Mouse (Mus musculus): ENCODE data around the gene Cfap74. TPM values are rescaled to one million over a fixed set of nuclear protein-coding genes. Genes with fewer than 3 reads are reported as not detected.
"Not testable (repeated sequence)": the region's sequence is repeated elsewhere in the genome, so short reads cannot be mapped to it uniquely, and the experiment has no call there.

Gene Cfap74
- polyA plus RNA-seq, 1 experiment from 2014 or later = 4.2 TPM

GRCm38 (mm10) chr4:155421412-155422370 lies 12.7 kb downstream of the Cfap74 start:
- WGBS = 88% methylated on average over 21 of the region's 30 CpGs
- H3K27ac ChIP-seq (ENCODE audit: low read length); H3K9ac ChIP-seq (replicated peaks; ENCODE audit: low read depth, low read length); ATAC-seq; H3K4me3 ChIP-seq (replicated peaks; ENCODE audit: low read length); H3K4me2 ChIP-seq (ENCODE audit: low read length); H3K36me3 ChIP-seq (ENCODE audit: control insufficient read depth, insufficient read depth); H3K9me3 ChIP-seq (ENCODE audit: control insufficient read depth, low read length); H3K27me3 ChIP-seq (replicated peaks; ENCODE audit: control insufficient read depth, insufficient read depth, low read length); H3K4me1 ChIP-seq (replicated peaks; ENCODE audit: control insufficient read depth, insufficient read depth, low read length): not testable (repeated sequence)

- ATAC-seq = no peak
- Histone ChIP-seq H3K4me3 (replicated peaks; ENCODE audit: low read length) (no peak overlapping the region), H3K27ac (ENCODE audit: low read length) (no peak overlapping the region), H3K9ac (replicated peaks; ENCODE audit: low read depth, low read length) (no peak overlapping the region), H3K9me3 (ENCODE audit: control insufficient read depth, low read length) (no peaks in the 10 kb centered on the region), H3K36me3 (ENCODE audit: control insufficient read depth, insufficient read depth) (no peaks in the 10 kb centered on the region), H3K4me1 (replicated peaks; ENCODE audit: control insufficient read depth, insufficient read depth, low read length) (no peaks in the 10 kb centered on the region), H3K4me2 (ENCODE audit: low read length) (no peak overlapping the region), H3K27me3 (replicated peaks; ENCODE audit: control insufficient read depth, insufficient read depth, low read length) (no peaks in the 10 kb centered on the region)
- WGBS = 87% methylated on average over 5 of the region's 5 CpGs
These were observed 15.0 kb downstream of the Cfap74 start for GRCm38 (mm10) chr4:155423988-155424387.

- Histone ChIP-seq H3K9me3 (ENCODE audit: control insufficient read depth, low read length) (no peaks in the 10 kb centered on the region), H3K36me3 (ENCODE audit: control insufficient read depth, insufficient read depth) (no peaks in the 10 kb centered on the region), H3K27ac (ENCODE audit: low read length) (no peak overlapping the region), H3K9ac (replicated peaks; ENCODE audit: low read depth, low read length) (no peak overlapping the region), H3K4me1 (replicated peaks; ENCODE audit: control insufficient read depth, insufficient read depth, low read length) (no peaks in the 10 kb centered on the region), H3K4me2 (ENCODE audit: low read length) (no peak overlapping the region), H3K4me3 (replicated peaks; ENCODE audit: low read length) (no peak overlapping the region), H3K27me3 (replicated peaks; ENCODE audit: control insufficient read depth, insufficient read depth, low read length) (no peaks in the 10 kb centered on the region)
- WGBS = 75% methylated on average over 6 of the region's 6 CpGs
- no peak for ATAC-seq
These were observed 17.3 kb downstream of the Cfap74 start for GRCm38 (mm10) chr4:155426272-155426671.

GRCm38 (mm10) chr4:155428442-155428841 lies 19.5 kb downstream of the Cfap74 start:
- H3K36me3 ChIP-seq (ENCODE audit: control insufficient read depth, insufficient read depth) = no peaks in the 10 kb centered on the region
- no peaks in the 10 kb centered on the region for H3K9me3 ChIP-seq (ENCODE audit: control insufficient read depth, low read length)
- no peak for ATAC-seq
- no peak overlapping the region for H3K4me3 ChIP-seq (replicated peaks; ENCODE audit: low read length)
- no peaks in the 10 kb centered on the region for H3K4me1 ChIP-seq (replicated peaks; ENCODE audit: control insufficient read depth, insufficient read depth, low read length)
- H3K9ac ChIP-seq (replicated peaks; ENCODE audit: low read depth, low read length) = no peak overlapping the region
- no peak overlapping the region for H3K27ac ChIP-seq (ENCODE audit: low read length)
- no peak overlapping the region for H3K4me2 ChIP-seq (ENCODE audit: low read length)
- H3K27me3 ChIP-seq (replicated peaks; ENCODE audit: control insufficient read depth, insufficient read depth, low read length) = no peaks in the 10 kb centered on the region

GRCm38 (mm10) chr4:155429202-155429601 lies 20.2 kb downstream of the Cfap74 start:
- no peak for ATAC-seq
- H3K36me3 ChIP-seq (ENCODE audit: control insufficient read depth, insufficient read depth) = no peaks in the 10 kb centered on the region

GRCm38 (mm10) chr4:155432358-155432757 lies 23.4 kb downstream of the Cfap74 start:
- Histone ChIP-seq H3K4me3 (replicated peaks; ENCODE audit: low read length) (no peak overlapping the region), H3K4me2 (ENCODE audit: low read length) (no peak overlapping the region), H3K9me3 (ENCODE audit: control insufficient read depth, low read length) (no peaks in the 10 kb centered on the region), H3K27ac (ENCODE audit: low read length) (no peak overlapping the region), H3K9ac (replicated peaks; ENCODE audit: low read depth, low read length) (no peak overlapping the region), H3K36me3 (ENCODE audit: control insufficient read depth, insufficient read depth) (no peaks in the 10 kb centered on the region), H3K27me3 (replicated peaks; ENCODE audit: control insufficient read depth, insufficient read depth, low read length) (no peaks in the 10 kb centered on the region), H3K4me1 (replicated peaks; ENCODE audit: control insufficient read depth, insufficient read depth, low read length) (no peaks in the 10 kb centered on the region)
- no peak for ATAC-seq
- WGBS = 86% methylated on average over 6 of the region's 6 CpGs

More at GRCm38 (mm10) chr4:155429202-155429601, 20.2 kb downstream of the Cfap74 start:
- Histone ChIP-seq H3K4me3 (replicated peaks; ENCODE audit: low read length) (no peak overlapping the region), H3K9me3 (ENCODE audit: control insufficient read depth, low read length) (no peaks in the 10 kb centered on the region), H3K4me2 (ENCODE audit: low read length) (no peak overlapping the region), H3K27ac (ENCODE audit: low read length) (no peak overlapping the region), H3K9ac (replicated peaks; ENCODE audit: low read depth, low read length) (no peak overlapping the region), H3K27me3 (replicated peaks; ENCODE audit: control insufficient read depth, insufficient read depth, low read length) (no peaks in the 10 kb centered on the region), H3K4me1 (replicated peaks; ENCODE audit: control insufficient read depth, insufficient read depth, low read length) (no peaks in the 10 kb centered on the region)
- WGBS = 86% methylated on average over 3 of the region's 3 CpGs

GRCm38 (mm10) chr4:155433993-155434392 lies 25.0 kb downstream of the Cfap74 start:
- Histone ChIP-seq H3K4me3 (replicated peaks; ENCODE audit: low read length) (no peak overlapping the region), H3K4me1 (replicated peaks; ENCODE audit: control insufficient read depth, insufficient read depth, low read length) (no peaks in the 10 kb centered on the region), H3K27me3 (replicated peaks; ENCODE audit: control insufficient read depth, insufficient read depth, low read length) (no peaks in the 10 kb centered on the region), H3K9me3 (ENCODE audit: control insufficient read depth, low read length) (no peaks in the 10 kb centered on the region), H3K4me2 (ENCODE audit: low read length) (no peak overlapping the region), H3K9ac (replicated peaks; ENCODE audit: low read depth, low read length) (no peak overlapping the region), H3K36me3 (ENCODE audit: control insufficient read depth, insufficient read depth) (no peaks in the 10 kb centered on the region), H3K27ac (ENCODE audit: low read length) (no peak overlapping the region)
- ATAC-seq = no peak
- WGBS = 90% methylated on average over 5 of the region's 5 CpGs

- no peak for ATAC-seq
- Histone ChIP-seq H3K4me3 (replicated peaks; ENCODE audit: low read length) (no peak overlapping the region), H3K4me1 (replicated peaks; ENCODE audit: control insufficient read depth, insufficient read depth, low read length) (no peaks in the 10 kb centered on the region), H3K27me3 (replicated peaks; ENCODE audit: control insufficient read depth, insufficient read depth, low read length) (no peaks in the 10 kb centered on the region), H3K27ac (ENCODE audit: low read length) (no peak overlapping the region), H3K4me2 (ENCODE audit: low read length) (no peak overlapping the region), H3K36me3 (ENCODE audit: control insufficient read depth, insufficient read depth) (no peaks in the 10 kb centered on the region), H3K9ac (replicated peaks; ENCODE audit: low read depth, low read length) (no peak overlapping the region), H3K9me3 (ENCODE audit: control insufficient read depth, low read length) (no peaks in the 10 kb centered on the region)
- 77% methylated on average over 3 of the region's 3 CpGs for WGBS
These were observed 33.8 kb downstream of the Cfap74 start for GRCm38 (mm10) chr4:155442808-155443207.

GRCm38 (mm10) chr4:155451597-155451996 lies 42.6 kb downstream of the Cfap74 start:
- 34% methylated on average over 10 of the region's 10 CpGs for WGBS
- no peak for ATAC-seq

More at GRCm38 (mm10) chr4:155451597-155451996, 42.6 kb downstream of the Cfap74 start:
- Histone ChIP-seq H3K27ac (ENCODE audit: low read length) (no peak overlapping the region), H3K4me3 (replicated peaks; ENCODE audit: low read length) (no peak overlapping the region), H3K4me1 (replicated peaks; ENCODE audit: control insufficient read depth, insufficient read depth, low read length) (no peaks in the 10 kb centered on the region), H3K9me3 (ENCODE audit: control insufficient read depth, low read length) (no peaks in the 10 kb centered on the region), H3K36me3 (ENCODE audit: control insufficient read depth, insufficient read depth) (no peaks in the 10 kb centered on the region), H3K9ac (replicated peaks; ENCODE audit: low read depth, low read length) (no peak overlapping the region), H3K27me3 (replicated peaks; ENCODE audit: control insufficient read depth, insufficient read depth, low read length) (no peaks in the 10 kb centered on the region), H3K4me2 (ENCODE audit: low read length) (no peak overlapping the region)
